Mouse (Mus musculus) gastrocnemius, adult 18-20 months (tissue): Measurements from ENCODE around the gene Taok3. TPM values are rescaled to one million over a fixed set of nuclear protein-coding genes. Genes with fewer than 3 reads are reported as not detected.

ENCODE experiments used
- DNase-seq: peaks from one replicate; pipeline ENCODE4 v3.0.0; 2021; ENCODE audit warnings: low spot score
- total RNA-seq, 2 experiments: library from RNA; stranded (reverse); gene quantifications; 2 replicates each; pipeline ENCODE4 v1.2.3; 2021

Gene Taok3
- total RNA-seq, 2 experiments from 2014 or later = 5.0 to 5.4 TPM

DNA sequence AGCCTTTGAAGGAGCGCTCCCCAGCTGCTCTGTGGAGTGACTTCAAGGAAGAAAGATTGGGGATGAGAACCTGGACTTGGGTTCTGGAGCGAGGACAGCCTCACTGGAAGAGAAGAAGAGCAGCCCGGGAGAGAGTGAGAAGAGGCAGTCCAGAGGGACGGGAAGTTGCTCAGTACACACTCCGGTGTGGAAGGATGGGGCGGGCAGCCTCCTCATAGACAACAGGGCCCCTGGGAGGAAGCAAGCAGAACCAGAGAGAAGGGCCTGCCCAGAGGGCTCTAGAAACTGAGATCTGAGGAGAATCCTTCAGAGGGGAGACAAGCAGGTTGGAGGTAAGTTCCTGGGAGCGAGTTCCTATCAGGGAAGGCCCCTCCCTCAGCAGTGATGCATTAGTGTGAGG is 20.4 kb downstream of the Taok3 start:
- DNase-seq = no peak

DNA sequence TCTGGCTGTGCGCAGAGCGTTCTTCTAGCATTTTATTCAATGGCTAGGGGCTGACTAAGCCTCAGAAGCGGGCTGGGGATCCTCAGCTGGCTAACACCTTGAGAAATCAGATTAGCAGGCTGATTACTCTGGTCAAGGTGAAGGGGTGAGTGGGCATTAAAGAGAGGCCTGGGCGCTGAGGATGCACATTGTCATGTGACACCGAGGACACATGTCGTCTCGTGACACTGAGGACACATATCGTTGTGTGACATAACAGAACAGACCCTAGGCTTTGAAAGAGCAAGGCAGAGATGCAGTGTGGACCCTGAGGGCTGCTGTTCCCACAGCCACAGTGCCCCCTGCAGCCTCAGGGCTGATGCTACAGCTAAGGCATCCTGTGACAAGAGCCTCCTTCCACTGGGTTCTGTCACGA is 23.8 kb downstream of the Taok3 start:
- no peak for DNase-seq

DNA sequence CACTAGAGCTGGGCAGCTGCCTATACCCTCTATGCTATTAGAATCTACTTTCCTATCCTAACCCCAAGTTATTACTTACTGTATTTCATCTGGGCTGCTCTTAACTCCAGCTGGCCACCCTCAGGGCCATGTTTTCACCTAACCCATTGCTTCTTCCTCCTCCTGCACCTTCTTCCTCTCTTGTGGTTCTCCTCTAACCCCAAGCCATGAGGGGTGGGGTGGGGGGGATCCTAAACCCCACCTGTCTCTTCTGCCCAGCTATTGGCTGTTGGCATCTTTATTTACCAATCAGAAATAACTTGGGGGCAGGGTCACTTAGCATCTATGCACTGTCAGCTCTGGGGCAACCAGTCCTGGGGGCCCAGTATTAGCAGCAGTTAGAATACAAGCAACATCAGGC is 26.2 kb downstream of the Taok3 start:
- no peak for DNase-seq

DNA sequence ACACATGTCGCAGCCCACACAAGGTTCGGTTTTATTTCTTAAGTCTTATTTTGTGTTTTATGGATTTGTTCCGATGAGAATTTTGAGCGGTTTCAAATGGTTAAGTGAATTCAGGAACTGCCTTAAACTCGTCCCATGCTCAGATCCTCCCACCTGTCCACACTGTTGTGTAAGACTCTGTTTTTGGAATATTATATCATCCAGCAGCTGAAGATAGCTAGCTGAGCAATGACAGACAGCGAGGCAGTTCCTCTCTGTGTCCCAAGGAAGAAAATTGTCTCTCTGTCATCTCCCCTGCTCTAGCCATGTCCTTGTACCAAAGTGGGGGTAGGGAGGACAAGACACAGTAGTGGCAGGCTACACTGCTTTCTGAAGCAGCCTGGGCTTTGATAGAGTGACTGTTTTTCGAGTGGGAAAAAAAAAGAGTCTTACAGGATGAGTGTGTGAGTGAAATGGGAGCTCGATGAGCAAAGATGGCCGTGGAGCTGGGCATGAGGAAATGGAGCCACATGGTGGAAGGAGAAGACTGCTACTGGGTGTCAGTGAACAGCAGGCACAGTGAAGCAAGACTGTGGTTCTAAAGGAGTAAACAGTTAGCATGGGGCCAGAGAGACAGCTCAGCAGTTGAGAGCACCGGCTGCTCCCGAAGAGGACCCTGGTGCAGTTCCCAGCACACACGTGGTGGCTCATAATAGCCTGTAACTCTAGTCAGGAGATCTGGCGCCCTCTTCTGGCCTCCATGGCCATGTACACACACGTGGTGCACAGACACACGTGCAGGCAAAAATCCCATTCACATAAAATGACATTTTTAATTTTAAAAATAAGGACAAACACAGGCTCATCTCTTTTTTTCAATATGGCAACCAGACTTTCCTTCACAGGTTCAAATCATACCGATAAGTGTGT is 27.5 kb downstream of the Taok3 start:
- DNase-seq = peak; percentile 39

DNA sequence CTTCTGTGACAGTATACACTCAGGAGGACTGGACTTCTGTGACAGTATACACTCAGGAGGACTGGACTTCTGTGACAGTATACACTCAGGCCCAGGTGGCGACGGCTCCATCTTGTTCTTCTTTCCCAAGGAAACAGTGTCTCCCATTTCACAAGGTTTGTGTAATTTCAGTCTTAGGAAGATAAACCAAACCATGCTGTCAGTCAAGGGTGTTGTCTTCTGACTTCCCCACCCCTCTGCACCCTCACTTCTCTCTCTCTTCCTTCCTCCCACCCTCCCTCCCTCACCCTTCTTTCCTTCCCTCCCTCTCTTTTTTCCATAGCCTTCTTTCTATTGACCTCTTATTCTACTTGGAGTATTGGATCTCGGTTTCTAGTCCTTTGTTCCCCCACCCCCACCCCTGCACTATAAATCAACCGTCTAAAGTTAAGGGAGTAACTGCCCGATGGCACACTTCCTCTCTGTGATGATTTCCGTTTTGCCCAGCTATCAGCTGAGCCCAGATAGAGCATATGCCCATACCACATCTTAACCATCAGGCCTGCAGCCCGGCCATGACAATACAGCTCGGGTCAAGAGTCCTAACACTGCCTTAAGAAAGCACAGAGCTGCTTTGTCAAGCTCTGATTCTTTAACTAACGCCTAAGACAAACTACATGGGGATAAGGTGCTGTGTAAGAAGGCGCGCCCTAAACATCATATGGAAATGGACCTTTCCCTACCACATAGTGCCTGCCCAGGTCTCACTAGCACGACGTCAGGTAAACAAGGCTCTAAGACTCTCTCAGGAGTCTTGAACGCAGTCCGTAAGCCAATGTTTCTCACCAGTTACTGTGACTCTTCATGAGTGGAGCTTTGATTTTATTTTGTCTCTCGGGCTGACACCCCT is 29.4 kb downstream of the Taok3 start:
- DNase-seq = no peak

DNA sequence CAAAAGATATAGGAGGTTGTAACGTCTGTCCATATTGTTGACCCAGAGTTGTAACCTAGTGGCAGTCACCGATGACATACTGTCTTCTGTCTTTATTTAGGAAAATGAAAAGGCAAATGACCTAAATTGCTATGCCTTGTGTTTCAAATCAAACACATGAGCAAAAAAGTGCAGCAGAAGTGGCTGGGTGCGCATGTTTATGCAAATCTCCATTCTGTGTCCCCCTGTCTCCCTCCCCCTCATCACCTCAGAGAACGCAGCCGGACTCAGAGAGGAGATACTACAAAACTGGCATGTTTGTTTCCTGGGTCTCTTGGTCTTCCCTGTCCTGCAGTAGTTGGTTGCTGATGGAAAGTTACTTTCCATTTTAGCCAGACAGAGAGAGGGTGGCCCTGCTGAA is 30.1 kb downstream of the Taok3 start:
- DNase-seq = no peak

DNA sequence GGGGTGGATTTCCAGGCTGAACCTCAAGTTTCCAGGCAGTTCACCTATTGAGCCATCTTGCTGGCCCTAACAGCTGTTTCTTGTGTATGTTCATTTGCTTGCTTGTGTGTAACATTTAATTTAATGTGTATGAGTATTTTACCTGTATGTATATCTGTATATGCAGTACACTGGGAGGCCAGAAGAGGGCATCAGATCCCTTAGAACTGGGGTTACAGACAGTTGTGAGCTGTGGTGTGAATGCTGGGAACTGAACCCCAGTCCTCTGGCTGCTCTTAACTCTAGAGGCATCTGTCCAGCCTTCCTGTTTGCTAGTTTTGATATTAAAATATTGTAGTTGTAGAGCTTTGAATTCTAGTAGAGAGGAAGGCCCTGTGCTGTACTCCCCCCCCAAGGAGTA is 33.0 kb downstream of the Taok3 start:
- no peak for DNase-seq

DNA sequence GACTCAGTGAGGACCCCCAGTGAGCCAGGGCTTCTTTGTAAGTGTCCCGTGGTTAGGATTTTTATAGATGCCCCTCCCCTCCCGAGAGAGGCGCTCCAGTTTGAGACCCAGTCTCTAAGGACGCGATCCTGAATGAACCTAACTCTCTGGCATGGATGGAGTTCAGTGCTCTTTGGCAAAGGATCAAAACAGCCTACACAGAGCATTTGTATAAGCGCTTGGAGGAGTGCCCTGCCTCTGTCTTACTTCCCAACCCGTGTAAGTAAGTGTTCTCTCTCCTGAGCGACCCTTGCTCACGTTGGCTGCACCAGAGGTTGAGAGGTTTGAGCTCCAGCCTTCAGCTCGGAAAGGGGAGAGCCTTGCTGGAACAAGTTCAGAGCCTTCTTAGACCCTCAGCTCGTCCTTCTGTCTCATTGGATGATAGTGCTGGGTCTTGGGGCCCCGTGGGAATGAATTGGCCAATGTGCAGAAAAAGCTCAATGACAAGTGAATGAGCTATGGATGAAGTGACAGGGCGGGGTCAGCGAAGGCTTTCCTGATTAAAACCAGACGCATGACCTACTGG is 33.7 kb downstream of the Taok3 start:
- peak; percentile 68 for DNase-seq

DNA sequence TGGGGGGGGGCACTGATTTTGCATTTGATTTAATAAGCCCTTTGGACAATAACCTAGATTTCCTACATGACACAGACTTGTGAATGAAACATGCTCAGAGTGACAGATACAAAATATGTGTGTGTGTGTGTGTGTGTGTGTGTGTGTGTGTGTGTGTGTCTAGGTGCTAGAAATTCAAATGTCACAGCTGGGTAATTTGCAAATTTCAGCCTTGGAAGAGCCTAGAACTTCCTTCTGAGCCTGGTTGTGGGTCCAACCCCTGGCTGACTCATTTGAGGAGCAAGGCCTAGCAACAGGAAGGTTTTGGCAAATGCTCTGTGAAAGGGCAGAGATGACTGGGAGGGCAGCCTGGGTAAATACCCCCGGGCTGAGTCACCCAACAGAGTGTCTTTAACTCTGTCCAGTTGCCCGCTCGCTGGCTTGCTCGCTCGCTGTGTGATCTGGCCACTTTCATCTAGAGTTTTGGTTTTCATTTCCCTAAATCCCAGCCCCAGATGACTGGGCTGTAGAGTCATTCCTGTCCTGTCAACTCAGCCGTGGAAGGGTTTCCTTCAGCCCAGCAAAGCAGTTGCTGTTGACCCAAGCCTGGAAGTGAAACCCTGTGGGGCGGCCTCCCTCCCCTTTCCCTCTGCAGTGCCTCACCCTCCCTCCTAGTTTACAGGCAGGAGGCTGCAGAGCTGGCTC is 38.5 kb downstream of the Taok3 start:
- DNase-seq = peak; percentile 43

DNA sequence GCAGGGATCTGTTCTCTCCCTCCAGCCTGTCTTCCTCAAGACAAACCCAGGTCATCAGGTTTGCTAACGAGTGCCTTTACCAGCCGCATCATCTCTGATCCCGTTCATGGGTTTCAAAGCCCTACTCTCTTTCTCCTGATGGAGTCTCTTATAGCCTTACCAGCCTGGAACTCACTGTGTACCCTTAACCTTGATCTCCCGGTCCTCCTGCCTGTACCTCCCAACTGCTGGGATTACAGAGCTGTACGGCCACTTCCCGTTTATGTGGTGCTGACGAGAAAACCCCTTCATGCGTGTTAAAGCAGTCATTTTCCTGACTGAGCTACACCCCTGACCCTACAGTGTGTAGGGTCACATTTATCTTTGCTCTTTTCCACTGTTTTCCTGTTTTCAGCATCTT is 39.4 kb downstream of the Taok3 start:
- no peak for DNase-seq

DNA sequence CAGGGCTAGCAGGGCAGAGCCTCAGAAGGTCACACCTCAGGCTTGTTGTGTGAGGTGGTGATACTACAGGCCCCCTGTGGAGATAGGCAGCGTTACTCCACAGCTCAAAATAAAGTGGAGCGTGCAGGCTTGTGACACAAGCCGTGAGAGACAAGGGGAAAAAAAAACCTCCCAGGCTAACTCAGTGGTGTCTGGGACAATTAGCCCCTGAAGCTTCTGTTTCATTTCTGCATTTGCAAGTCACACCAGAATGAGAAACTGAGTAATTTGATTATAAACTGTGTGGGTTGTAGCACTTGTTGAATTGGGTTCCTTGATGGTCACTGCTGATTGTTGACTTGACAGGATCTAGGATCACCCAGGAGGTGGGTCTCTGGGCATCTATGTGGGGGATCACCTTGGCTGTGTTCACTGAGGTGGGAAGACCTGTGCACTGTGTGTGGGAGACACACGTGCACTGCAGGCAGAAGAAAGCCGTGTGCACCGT is 39.9 kb downstream of the Taok3 start:
- DNase-seq = no peak

DNA sequence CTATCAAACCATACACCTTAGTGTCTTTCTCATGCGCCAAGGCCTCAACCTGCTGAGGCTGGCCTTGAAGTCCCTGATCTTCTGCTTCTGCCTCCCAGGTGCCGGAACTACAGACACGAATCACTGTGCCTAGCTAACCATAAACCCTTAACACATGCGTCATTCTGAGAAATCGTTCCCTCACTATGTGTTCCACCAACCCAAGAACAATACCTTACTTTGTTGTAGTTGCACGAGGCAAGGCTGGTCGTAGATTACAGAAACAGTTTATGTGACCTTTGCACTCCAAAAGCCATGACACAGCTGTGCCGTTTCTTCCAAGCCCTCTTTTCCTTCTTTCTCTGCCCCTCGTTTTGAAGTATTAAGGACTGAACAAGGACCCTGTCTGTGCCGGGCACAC is 40.6 kb downstream of the Taok3 start:
- no peak for DNase-seq

DNA sequence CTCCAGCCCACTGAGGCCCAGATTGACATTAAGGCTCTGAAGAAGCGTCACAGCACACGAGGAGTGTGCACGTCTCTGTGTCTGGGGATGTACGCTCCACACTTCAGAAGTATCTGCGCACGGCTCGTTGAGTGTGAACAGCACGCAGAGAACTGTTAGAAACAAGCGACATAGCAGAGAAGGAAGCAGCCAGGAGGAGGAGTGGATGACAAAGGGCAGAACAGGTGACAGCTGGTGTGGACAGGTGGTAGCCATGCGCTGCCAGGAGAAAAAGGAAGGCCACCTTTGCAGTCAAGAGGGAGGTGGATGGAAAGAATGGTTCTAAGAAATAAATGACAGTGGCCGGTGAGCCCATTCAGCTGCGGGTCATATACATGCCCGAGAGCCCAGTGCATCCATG is 43.9 kb downstream of the Taok3 start:
- no peak for DNase-seq

DNA sequence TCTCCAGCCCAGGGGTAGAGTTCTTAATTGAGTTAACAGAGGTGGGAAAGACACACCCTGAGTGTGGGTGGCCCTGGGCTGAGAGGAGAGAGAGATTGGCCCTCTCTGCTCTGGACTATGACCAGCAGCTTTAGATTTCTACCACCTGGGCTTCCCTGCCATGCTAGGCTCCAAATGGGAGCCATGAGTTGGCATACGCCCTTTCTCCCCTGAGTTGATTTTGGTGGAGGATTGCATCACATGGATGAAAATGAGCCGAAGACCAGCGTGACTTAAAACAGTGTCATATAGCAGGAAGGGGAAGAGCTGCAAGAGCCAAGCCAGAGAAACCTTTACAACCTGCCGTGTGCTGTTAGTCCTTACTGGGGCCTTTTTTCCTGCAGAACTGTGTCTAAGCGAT is 44.6 kb downstream of the Taok3 start:
- DNase-seq = peak; percentile 16

DNA sequence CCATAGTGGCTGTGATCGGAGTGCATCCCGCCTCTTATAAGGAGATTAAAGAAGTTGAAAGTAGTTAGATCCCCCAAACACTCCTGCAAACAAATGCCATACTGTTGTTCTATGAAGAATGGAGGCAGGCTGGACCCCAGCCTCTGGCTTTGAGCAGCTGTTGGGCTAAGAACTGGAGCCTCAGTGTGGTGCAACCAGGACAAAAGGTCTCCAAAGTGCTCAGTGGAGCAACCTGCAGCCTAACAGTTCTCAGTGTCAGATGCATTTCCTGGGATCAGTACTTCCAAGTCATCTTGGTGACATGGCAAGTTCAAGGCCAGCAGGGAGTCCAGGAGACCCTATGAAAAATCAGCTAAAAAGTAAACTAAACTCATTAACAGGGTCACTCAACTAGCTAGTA is 45.0 kb downstream of the Taok3 start:
- no peak for DNase-seq

DNA sequence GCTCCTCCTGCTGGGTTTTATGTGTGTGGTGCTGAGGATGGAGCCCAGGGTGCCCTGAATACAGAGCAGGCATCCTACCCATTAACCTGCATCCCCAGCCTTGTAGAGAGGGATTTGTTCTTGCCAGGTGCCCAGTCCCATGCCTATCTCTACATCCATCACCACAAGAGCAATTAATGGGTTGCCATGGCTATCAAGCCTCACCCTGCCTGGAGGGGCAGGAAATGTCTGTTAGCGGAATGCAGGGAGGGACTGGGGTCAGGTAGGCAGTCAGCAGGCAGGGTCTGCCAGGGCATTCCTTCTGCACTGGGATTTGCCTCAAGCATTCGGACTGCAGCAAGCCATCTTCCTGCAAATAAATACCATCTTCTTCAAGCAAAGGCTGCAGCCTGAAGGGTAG is 46.0 kb downstream of the Taok3 start:
- no peak for DNase-seq

DNA sequence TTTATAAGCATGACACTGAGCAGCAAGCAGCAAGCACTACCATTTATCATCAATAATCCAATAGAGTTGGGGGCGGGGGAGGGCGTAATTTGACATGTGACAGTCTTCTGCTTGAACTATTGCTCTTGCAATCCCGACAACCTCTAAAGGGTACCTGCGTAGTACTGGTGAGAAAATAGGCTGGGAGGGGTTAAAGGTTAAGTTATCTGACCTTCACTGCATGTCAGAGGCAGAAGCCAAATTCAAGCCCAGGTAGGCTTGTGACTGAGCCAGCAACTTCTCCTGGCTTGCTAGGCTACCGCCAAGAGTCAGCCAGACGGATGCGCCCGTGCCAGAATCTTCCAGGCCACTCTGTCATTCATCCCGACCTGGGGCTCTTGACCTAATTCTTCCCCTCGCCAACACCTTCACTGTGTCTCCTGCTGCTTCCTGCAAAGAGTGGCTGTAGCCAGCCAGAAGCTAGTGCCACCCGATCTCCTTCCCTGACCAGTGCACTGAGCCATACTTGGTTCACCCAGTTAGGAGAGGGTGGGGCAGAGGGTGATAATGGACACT is 47.0 kb downstream of the Taok3 start:
- DNase-seq = peak; percentile 84

DNA sequence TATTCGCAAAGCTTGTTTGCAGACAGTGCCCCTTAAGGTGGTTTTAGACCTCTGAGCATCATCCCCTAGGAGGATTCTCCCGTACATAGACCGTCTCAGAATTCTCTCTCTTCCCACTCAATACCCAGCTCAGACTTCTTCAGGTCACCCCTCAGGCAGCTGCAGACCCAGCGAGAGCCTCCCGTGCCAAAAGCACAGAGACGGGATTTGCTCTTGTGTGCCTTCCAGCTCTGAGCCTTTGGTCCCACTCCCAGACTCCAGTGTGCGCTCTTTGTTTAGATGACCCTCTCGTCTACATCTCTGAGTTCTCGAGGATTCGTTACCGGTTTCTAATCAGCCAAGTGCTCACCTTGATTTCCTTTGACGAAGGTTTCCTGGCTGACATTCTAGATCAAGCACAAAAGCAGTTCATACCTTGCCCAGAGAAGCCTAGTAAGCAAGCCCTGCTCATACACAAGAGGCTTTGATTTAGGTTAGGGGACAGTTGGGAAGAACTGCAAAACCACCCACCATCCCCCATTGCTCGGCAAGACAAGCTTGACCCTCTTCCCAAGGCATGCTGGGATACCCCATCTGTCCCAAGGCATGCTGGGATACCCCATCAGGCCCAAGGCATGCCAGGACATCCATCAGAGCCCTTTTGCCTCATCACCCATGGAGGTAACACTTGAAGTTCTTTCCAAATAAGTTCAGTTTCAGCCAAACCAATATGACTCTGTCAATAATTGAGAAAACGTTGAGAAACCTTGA is 48.6 kb downstream of the Taok3 start:
- no peak for DNase-seq

DNA sequence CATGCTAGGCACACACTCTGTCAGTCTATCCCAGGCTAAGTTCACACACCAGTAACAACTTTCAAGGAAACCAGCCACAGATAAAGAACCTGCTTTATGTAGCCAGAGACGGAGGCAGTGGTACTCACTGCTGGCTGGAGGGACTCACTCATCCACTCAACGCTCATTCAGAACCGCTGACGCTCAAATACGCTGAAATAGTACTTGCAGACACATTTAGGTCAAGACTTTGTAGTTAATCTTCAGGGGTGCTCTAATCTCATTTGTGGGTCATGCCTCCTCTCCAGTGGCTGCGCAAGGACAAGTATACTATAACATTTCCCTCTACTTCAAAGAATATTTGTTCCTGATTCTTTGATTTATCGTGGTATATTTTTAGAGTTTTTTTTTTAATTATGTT is 54.1 kb downstream of the Taok3 start:
- no peak for DNase-seq

DNA sequence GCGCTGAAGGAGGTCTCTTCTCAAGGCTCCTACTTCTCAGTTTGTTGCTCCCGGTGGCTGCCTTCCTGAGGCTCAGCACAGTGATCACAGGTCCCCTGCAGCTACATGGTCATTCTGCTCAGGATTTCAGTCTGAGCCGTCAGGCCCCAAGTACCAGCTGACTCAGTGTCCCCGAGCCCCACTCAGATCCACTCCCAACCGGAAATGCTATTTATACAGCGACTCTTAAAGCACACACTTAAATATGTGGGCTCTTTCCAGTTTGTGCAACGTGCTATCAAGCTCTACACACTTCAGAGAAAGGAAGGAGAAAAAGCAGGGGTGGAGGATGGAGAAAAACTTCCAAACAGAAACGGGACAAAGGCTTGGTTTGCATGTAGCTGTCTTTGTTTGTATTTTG is 56.0 kb downstream of the Taok3 start:
- no peak for DNase-seq
